Mouse (Mus musculus): ENCODE data around the gene Chn2. TPM values are rescaled to one million over a fixed set of nuclear protein-coding genes. Genes with fewer than 3 reads are reported as not detected.
A peak's percentile ranks its signal among the peaks of the same experiment; 100 is the strongest.

Gene Chn2
- polyA plus RNA-seq, 1 experiment from 2014 or later = 16.8 TPM

DNA sequence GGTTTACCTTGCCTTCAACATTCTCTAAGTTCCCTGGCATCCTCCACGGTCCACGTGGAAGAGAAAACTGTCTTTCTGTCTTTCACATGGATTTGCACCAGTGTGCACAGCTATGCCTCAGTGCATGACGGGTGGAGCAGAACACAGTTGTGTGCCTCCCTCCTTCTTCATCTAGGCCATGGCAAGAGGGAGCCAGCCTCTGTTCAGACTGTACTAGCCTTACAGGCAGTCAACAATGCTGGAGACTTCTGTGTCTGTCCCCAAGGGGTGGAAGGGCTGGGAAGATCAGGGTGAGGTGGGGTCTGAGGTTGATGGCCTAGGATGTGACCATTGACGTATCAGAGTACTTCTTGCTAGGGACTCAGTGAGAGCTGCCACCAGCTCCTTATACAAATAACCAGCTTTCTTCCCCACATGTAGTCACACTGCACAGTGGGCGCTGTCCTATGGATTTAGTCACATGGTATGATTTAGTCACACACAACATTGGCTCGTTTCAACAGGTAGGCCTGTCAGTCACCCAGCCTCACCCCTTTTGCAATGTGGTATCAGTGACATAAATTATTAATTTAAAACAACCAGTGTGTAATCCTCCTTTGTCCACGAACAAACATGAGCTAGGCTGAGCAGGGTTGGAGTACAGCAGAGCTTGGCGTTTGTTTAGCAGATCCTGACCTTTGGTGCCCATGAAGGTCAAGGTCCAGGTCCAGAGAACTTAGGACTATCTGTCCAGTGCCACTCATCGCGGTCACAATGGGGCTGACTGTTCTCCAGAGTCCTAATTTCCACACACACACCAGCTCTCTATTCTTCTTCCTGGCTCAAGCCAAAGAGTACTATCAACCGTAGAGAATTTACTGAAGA, 7.8 kb downstream of the Chn2 start:
- 73% methylated on average over 11 of the region's 11 CpGs for WGBS
- TF ChIP-seq CTCF (IDR thresholded peaks at IDR 0.05; ENCODE audit: low read depth) = no peak
- H3K27me3 ChIP-seq (ENCODE audit: insufficient read depth, low read length) = no peaks in the 10 kb centered on the region; the same call in 1 of the 2 replicates
- H3K27ac ChIP-seq = no peak overlapping the region
- no peak overlapping the region for H3K4me3 ChIP-seq (replicated peaks; ENCODE audit: low read depth, low read length)
- H3K4me2 ChIP-seq (ENCODE audit: low read length) = no peak overlapping the region
- H3K4me1 ChIP-seq (replicated peaks; ENCODE audit: insufficient read depth, low read length) = 0 out of 2 replicates have a peak, but pooled peaks cover 4% of the 10 kb centered on the region
- no peaks in the 10 kb centered on the region for H3K9me3 ChIP-seq (replicated peaks; ENCODE audit: low read length)
- no peaks in the 10 kb centered on the region for H3K36me3 ChIP-seq (ENCODE audit: insufficient read depth, low read length)
- H3K9ac ChIP-seq (ENCODE audit: low read depth, low read length) = no peak overlapping the region
- ATAC-seq (replicated peaks; ENCODE audit: low FRiP score, low read depth) (0 out of 2 replicates have a peak, but pooled peaks have one; percentile 40), DNase-seq (ENCODE audit: low spot score) (no peak)

DNA sequence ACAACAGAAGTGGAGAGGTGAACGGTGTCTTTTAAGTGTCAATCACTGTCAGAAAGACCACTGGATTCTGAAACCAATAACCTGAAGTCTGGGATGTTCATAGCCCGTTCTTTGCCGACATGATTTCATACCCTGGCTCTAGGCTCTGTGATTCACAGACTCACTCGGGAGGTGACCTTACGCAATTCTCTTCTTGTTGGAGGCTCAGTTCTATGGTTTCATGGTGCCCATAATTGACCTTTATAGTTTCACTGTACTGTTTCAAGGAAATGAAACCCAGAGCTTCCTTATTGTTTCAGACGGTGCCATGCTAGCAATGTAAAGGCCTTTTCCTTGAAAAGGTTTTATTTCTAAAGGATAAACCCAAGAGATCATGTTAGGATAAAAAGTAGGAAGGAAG, 9.4 kb downstream of the Chn2 start:
- no peak for DNase-seq (ENCODE audit: low spot score)
- Histone ChIP-seq H3K27ac (no peak overlapping the region), H3K27me3 (ENCODE audit: insufficient read depth, low read length) (no peaks in the 10 kb centered on the region), H3K9ac (ENCODE audit: low read depth, low read length) (no peak overlapping the region), H3K36me3 (ENCODE audit: insufficient read depth, low read length) (no peaks in the 10 kb centered on the region), H3K4me3 (replicated peaks; ENCODE audit: low read depth, low read length) (no peak overlapping the region), H3K9me3 (replicated peaks; ENCODE audit: low read length) (no peaks in the 10 kb centered on the region), H3K4me2 (ENCODE audit: low read length) (no peak overlapping the region), H3K4me1 (replicated peaks; ENCODE audit: insufficient read depth, low read length) (0 out of 2 replicates have a peak, but pooled peaks cover 4% of the 10 kb centered on the region)
- 87% methylated on average over 6 of the region's 6 CpGs for WGBS
- no peak for TF ChIP-seq CTCF (IDR thresholded peaks at IDR 0.05; ENCODE audit: low read depth)
- ATAC-seq (replicated peaks; ENCODE audit: low FRiP score, low read depth) = no peak

DNA sequence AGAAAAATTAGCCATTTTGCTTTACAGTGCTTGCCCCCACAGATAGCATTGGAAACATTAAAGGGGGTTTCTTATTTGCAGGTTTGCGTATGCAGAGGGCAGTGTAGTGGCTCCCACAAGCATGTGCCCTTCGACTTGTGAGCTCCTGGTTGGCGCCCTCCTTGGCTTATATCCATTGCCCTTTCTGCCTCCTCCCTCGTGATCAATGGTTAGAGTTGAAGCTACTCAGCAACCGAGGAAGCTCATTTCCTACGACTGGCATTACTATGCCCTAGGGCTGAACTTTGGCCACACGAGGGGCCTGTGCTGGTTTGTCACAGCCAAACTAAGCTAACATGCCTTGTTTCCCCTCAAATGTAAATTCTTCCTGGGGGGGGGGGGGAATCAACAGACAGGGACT, 11.8 kb downstream of the Chn2 start:
- Histone ChIP-seq H3K27me3 (ENCODE audit: insufficient read depth, low read length) (no peaks in the 10 kb centered on the region), H3K4me2 (ENCODE audit: low read length) (no peak overlapping the region), H3K9me3 (replicated peaks; ENCODE audit: low read length) (no peaks in the 10 kb centered on the region), H3K9ac (ENCODE audit: low read depth, low read length) (no peak overlapping the region), H3K27ac (no peak overlapping the region), H3K36me3 (ENCODE audit: insufficient read depth, low read length) (no peaks in the 10 kb centered on the region), H3K4me1 (replicated peaks; ENCODE audit: insufficient read depth, low read length) (0 out of 2 replicates have a peak, but pooled peaks cover 4% of the 10 kb centered on the region), H3K4me3 (replicated peaks; ENCODE audit: low read depth, low read length) (no peak overlapping the region)
- 52% methylated on average over 7 of the region's 7 CpGs for WGBS
- ATAC-seq (replicated peaks; ENCODE audit: low FRiP score, low read depth) (no peak; the same call in 1 of the 2 replicates), DNase-seq (ENCODE audit: low spot score) (no peak)
- no peak for TF ChIP-seq CTCF (IDR thresholded peaks at IDR 0.05; ENCODE audit: low read depth)

DNA sequence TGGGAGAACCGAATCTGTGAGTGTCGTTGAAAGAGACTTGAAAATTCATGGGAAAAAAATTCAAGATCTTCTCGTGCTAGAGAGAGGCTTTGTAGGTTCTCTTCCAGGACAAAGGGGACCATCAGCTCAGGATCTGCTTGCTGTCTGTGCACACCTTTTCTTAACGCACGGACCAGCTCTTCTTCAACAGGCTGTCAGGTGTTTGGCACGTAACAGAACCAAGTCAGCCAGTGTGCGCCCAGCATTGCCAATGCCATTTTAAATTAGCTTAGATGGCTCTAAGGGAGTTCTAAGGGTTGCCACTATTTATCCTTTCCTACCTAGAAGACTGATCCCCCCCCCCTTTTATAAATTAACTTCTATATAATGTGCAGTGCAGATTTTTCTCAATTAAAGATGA, 12.8 kb downstream of the Chn2 start:
- Histone ChIP-seq H3K4me3 (replicated peaks; ENCODE audit: low read depth, low read length) (no peak overlapping the region), H3K4me2 (ENCODE audit: low read length) (no peak overlapping the region), H3K36me3 (ENCODE audit: insufficient read depth, low read length) (no peaks in the 10 kb centered on the region), H3K27me3 (ENCODE audit: insufficient read depth, low read length) (no peaks in the 10 kb centered on the region), H3K4me1 (replicated peaks; ENCODE audit: insufficient read depth, low read length) (0 out of 2 replicates have a peak, but pooled peaks cover 4% of the 10 kb centered on the region), H3K27ac (no peak overlapping the region), H3K9ac (ENCODE audit: low read depth, low read length) (no peak overlapping the region), H3K9me3 (replicated peaks; ENCODE audit: low read length) (no peaks in the 10 kb centered on the region)
- TF ChIP-seq CTCF (IDR thresholded peaks at IDR 0.05; ENCODE audit: low read depth) = no peak
- DNase-seq (ENCODE audit: low spot score) (no peak), ATAC-seq (replicated peaks; ENCODE audit: low FRiP score, low read depth) (no peak)
- whole genome bisulfite sequencing = 91% methylated on average over 7 of the region's 7 CpGs

DNA sequence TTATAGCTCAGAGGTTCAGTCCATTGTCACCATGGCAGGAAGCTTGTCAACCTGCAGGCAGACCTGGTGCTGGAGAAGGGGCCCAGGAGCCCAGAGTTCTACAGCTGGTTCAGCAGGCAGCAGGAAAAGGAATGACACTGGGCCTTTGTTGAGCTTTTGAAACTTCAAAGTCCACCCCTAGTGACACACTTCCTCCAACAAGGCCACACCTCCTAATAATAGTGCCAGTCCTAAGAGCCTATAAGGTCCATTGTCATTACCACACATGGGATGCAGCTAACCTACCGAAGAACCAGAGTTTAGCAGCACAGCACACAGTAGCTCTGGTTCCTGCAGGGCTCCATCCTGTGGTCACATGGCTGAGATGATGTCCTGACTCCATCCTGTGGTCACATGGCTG, 13.3 kb downstream of the Chn2 start:
- Histone ChIP-seq H3K4me2 (ENCODE audit: low read length) (no peak overlapping the region), H3K4me1 (replicated peaks; ENCODE audit: insufficient read depth, low read length) (0 out of 2 replicates have a peak, but pooled peaks cover 4% of the 10 kb centered on the region), H3K4me3 (replicated peaks; ENCODE audit: low read depth, low read length) (no peak overlapping the region), H3K9me3 (replicated peaks; ENCODE audit: low read length) (no peaks in the 10 kb centered on the region), H3K36me3 (ENCODE audit: insufficient read depth, low read length) (no peaks in the 10 kb centered on the region), H3K27ac (no peak overlapping the region), H3K9ac (ENCODE audit: low read depth, low read length) (no peak overlapping the region), H3K27me3 (ENCODE audit: insufficient read depth, low read length) (no peaks in the 10 kb centered on the region)
- WGBS = 73% methylated on average over 1 of the region's 1 CpGs
- DNase-seq (ENCODE audit: low spot score) (no peak), ATAC-seq (replicated peaks; ENCODE audit: low FRiP score, low read depth) (no peak)
- TF ChIP-seq CTCF (IDR thresholded peaks at IDR 0.05; ENCODE audit: low read depth) = no peak

DNA sequence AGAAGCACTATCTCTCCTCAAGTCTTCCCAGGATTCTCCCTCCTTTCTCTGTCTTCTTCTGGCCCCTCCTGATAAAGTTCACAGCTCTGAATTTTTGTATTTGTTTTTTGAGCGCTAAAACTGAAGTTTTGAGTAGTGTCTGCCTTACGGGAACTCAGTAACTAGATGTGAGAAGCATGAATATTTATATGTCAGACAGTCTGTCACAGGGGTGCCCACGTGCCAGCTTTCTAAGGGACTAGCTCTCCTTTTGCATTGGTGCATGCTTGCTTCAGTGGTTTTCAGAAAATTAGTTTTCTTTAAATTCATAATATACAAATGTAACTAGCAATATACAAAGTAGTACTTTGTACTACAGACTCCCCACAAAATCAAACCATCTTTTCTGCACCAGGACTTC, 14.0 kb downstream of the Chn2 start:
- Histone ChIP-seq H3K27ac (no peak overlapping the region), H3K4me3 (replicated peaks; ENCODE audit: low read depth, low read length) (no peak overlapping the region), H3K4me2 (ENCODE audit: low read length) (no peak overlapping the region), H3K4me1 (replicated peaks; ENCODE audit: insufficient read depth, low read length) (0 out of 2 replicates have a peak, but pooled peaks cover 4% of the 10 kb centered on the region), H3K36me3 (ENCODE audit: insufficient read depth, low read length) (no peaks in the 10 kb centered on the region), H3K9me3 (replicated peaks; ENCODE audit: low read length) (no peaks in the 10 kb centered on the region), H3K27me3 (ENCODE audit: insufficient read depth, low read length) (no peaks in the 10 kb centered on the region), H3K9ac (ENCODE audit: low read depth, low read length) (no peak overlapping the region)
- WGBS = 77% methylated on average over 3 of the region's 3 CpGs
- DNase-seq (ENCODE audit: low spot score) (no peak), ATAC-seq (replicated peaks; ENCODE audit: low FRiP score, low read depth) (no peak)
- no peak for TF ChIP-seq CTCF (IDR thresholded peaks at IDR 0.05; ENCODE audit: low read depth)

All from kidney, postnatal 0 days (tissue).